Mouse (Mus musculus) E14TG2a.4 (cell line): ENCODE measurements at regions not wholly inside any gene's neighbourhood (a gene's known extent, or its start where the extent isn't known, plus 50 kb on each side); places are given as distances from the start of the nearest gene placed in this dataset.

Experiments
- CTCF ChIP-seq: conservative IDR thresholded peaks from 2 replicates; pipeline ENCODE4 v1.5.1; 2014; ENCODE audit warnings: low read length
- POU5F1 ChIP-seq: IDR thresholded peaks from 2 replicates; pipeline ENCODE4 v1.6.1; 2014; ENCODE audit warnings: low read length, borderline replicate concordance

DNA sequence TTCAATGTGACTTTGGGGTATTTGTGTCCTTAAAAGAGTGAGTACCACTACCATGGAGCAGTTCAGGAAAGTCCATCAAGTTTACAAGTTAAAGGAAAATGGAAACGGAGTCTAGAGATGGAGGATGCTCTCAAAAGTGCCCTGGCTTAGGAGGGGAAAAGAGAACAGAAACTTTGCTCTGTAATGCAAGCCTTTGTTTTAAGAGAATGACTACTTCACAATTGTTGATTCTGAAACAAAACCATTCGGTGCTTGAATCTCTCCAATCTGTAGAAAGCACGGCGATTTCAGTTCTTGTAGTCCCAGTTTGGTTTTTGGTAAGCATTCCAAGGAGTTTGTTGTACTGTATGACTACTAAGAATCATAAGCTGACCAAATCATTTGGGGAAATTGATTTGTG, 197.7 kb upstream of the Ccdc54 start:
- TF ChIP-seq CTCF (no peak), POU5F1 (no peak)
